Mouse (Mus musculus) liver, embryonic 11.5 days (tissue): Measurements from ENCODE around the gene Sdf4. TPM values are rescaled to one million over a fixed set of nuclear protein-coding genes. Genes with fewer than 3 reads are reported as not detected.

Experiments
- ATAC-seq: fragments of 200-750 bp; cut with Nextera tagmentation; replicated peaks from 2 replicates; pipeline ENCODE4 v1.8.0; 2017; ENCODE audit warnings: moderate number of reproducible peaks, mild to moderate bottlenecking, moderate TSS enrichment, moderate library complexity; ENCODE audit not compliant: low FRiP score
- DNase-seq: peaks from one replicate; pipeline ENCODE4 v3.0.0-alpha.2; 2017; ENCODE audit warnings: low spot score
- H3K27ac ChIP-seq: fragments of 300-500 bp; sonication (generic); 2 replicates; pipeline ENCODE4 v1.5.1; 2014; ENCODE audit warnings: mild to moderate bottlenecking, low read depth, low read length, control low read depth
- H3K27me3 ChIP-seq: fragments of 300-500 bp; sonication (generic); replicated peaks from 2 replicates; pipeline ENCODE4 v1.6.1; 2014; ENCODE audit warnings: low read length, mixed read lengths; ENCODE audit not compliant: control insufficient read depth, insufficient read depth
- H3K36me3 ChIP-seq: fragments of 300-500 bp; sonication (generic); 2 replicates; pipeline ENCODE4 v1.6.1; 2014; ENCODE audit warnings: mild to moderate bottlenecking, low read length, moderate library complexity, mixed read lengths; ENCODE audit not compliant: control insufficient read depth, insufficient read depth
- H3K4me1 ChIP-seq: fragments of 300-500 bp; sonication (generic); replicated peaks from 2 replicates; pipeline ENCODE4 v1.6.1; 2014; ENCODE audit warnings: low read length, mixed read lengths; ENCODE audit not compliant: control insufficient read depth, insufficient read depth
- H3K4me2 ChIP-seq: fragments of 300-500 bp; sonication (generic); 2 replicates; pipeline ENCODE4 v1.6.1; 2014; ENCODE audit warnings: mild to moderate bottlenecking, control low read depth, moderate library complexity
- H3K4me3 ChIP-seq: fragments of 300-500 bp; sonication (generic); 2 replicates; pipeline ENCODE4 v1.5.1; 2014; ENCODE audit warnings: low read depth, low read length, control low read depth
- H3K9ac ChIP-seq: fragments of 300-500 bp; sonication (generic); 2 replicates; pipeline ENCODE4 v1.6.1; 2014; ENCODE audit warnings: low read depth, low read length, control low read depth
- H3K9me3 ChIP-seq: fragments of 300-500 bp; sonication (generic); 2 replicates; pipeline ENCODE4 v1.6.1; 2016; ENCODE audit warnings: low read length, inconsistent platforms, mixed read lengths; ENCODE audit not compliant: control insufficient read depth
- whole genome bisulfite sequencing: fragments of 180-500 bp; shearing (Covaris S2); extraction: QIAGEN DNeasy Blood & Tissue Kit; methylation state at CpG from one replicate; pipeline ENCODE4 v1.1.7; 2014; 5-methylcytosine and 5-hydroxymethylcytosine counted together
- polyA plus RNA-seq: library from polyadenylated mRNA; unstranded; fragments of >200 nt; fragmentation: Nextera tagmentation; extraction: Ambion mirVana; gene quantifications from 2 replicates; pipeline ENCODE4 v1.2.1, GENCODE M21; 2014

Sdf4 gene
- polyA plus RNA-seq, 1 experiment from 2014 or later = 130 TPM

DNA sequence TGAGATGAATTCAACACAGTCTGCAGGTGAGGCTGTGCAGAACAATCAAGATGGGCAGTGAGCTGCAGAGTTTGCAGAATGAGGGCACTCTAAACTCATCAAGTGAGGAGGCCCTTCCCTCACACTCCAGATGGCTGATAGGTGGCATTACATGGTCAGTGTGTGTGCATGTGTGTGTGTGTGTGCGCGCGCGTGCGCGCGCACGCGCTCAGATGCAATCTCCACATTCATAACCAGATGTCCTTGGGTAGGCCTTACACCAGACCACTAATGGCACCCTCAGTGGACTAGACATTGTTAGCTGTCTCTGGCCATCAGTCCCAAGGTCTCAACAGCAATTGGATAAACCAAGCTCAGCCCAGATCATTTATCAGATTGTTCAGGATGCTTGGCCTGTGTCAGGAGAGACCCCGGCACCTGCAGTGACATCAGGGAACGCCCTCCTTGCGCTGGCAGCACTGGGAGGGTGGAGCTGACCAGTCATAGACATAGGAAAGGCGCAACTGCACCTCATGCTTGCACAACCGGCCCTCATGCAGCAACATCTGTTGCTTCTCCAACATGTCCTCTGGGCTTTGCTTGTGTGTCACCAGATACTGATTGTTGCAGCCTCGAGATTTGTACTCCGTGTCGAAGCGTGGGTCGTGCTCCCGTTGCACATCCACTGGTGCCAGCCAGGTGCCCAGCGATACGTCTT is 1.3 kb upstream of the Sdf4 start:
- H3K27me3 ChIP-seq = no peaks in the 10 kb centered on the region
- H3K9ac ChIP-seq = peak overlapping the region; percentile 87
- H3K27ac ChIP-seq = peak overlapping the region; percentile 93
- peak overlapping the region; percentile 100 for H3K4me2 ChIP-seq
- ATAC-seq (no peak; the same call in 1 of the 2 replicates), DNase-seq (peak; percentile 46)
- H3K9me3 ChIP-seq = no peaks in the 10 kb centered on the region
- peak overlapping the region; percentile 76 for H3K4me3 ChIP-seq
- peaks cover 56% of the 10 kb centered on the region for H3K4me1 ChIP-seq
- peaks cover 3% of the 10 kb centered on the region; the same call in 1 of the 2 replicates for H3K36me3 ChIP-seq
- WGBS = 74% methylated on average over 22 of the region's 22 CpGs

- ATAC-seq (peak; percentile 0; the same call in 1 of the 2 replicates), DNase-seq (no peak)
- peak overlapping the region; percentile 76 for H3K4me3 ChIP-seq
- WGBS = 22% methylated on average over 37 of the region's 37 CpGs
- H3K36me3 ChIP-seq = peaks cover 8% of the 10 kb centered on the region; the same call in 1 of the 2 replicates
- no peaks in the 10 kb centered on the region for H3K9me3 ChIP-seq
- H3K27me3 ChIP-seq = no peaks in the 10 kb centered on the region
- H3K9ac ChIP-seq = peak overlapping the region; percentile 87
- peak overlapping the region; percentile 100 for H3K4me2 ChIP-seq
- peak overlapping the region; percentile 93 for H3K27ac ChIP-seq
- peaks cover 56% of the 10 kb centered on the region for H3K4me1 ChIP-seq
Measured at GRCm38 (mm10) chr4:155991908-155992230, 803 bp upstream of the Sdf4 start.

DNA sequence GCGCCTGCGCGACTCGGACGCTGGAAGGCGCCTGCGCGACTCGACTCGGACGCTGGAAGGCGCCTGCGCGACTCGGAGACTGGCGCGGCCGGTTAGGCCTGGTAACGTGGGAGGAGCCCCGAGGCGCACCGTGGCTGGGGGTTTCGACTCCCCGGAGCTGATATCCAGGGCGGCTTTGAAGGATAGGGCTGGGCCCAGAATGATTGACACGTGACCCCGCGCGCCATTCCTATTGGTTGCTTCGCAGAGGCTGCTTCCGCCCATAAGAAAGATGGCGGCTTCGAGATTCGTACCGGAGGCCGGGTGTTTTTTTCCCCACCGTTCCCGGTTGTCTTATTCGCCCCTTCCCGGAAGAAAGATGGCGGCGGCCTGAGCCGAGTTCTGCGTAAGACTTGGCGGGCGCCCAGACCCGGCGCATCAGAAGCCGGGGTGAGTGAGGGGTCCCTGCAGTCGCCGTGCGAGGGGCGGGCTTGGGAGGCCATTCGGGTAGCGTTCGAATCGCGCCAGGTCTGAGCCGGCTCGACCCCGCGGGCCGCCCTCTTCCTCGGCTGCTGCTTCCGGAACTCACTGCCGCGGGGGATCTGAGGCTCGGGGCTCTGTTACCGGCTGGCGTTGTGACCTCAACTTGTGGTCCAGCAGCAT is 355 bp downstream of the Sdf4 start:
- under 1% methylated on average over 70 of the region's 70 CpGs for WGBS
- peak overlapping the region; percentile 100 for H3K4me2 ChIP-seq
- H3K27ac ChIP-seq = peak overlapping the region; percentile 88
- H3K27me3 ChIP-seq = no peaks in the 10 kb centered on the region
- DNase-seq = peak; percentile 96
- peak overlapping the region; percentile 85 for H3K9ac ChIP-seq
- H3K4me3 ChIP-seq = peak overlapping the region; percentile 76
- H3K4me1 ChIP-seq = peaks cover 52% of the 10 kb centered on the region
- ATAC-seq = peak; percentile 76
- peaks cover 15% of the 10 kb centered on the region; the same call in 1 of the 2 replicates for H3K36me3 ChIP-seq
- H3K9me3 ChIP-seq = no peaks in the 10 kb centered on the region

DNA sequence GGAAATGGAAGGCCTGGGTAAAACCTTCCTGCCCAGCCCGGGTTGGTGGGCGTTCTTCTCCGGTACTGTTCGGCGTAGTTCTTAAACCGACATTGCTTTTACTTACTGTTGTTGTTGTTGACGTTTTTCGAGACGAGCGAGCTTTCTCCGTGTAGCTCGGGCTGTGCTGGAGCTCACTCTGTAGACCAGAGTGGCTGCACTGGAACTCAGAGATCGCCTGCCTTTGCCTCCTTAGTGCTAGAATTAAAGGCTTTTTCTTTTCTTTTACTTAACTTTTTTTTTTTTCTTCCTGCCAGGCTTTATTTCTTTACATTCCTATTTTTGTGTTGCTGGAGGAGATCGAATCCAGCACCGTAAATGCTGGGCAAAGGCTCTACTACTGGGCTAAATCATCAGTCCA is 934 bp downstream of the Sdf4 start:
- DNase-seq = no peak
- 3% methylated on average over 15 of the region's 15 CpGs for WGBS

GRCm38 (mm10) chr4:156004109-156004508 is 11.4 kb downstream of the Sdf4 start:
- Histone ChIP-seq H3K4me3 (no peak overlapping the region), H3K27me3 (no peaks in the 10 kb centered on the region), H3K4me1 (no peaks in the 10 kb centered on the region), H3K9me3 (no peaks in the 10 kb centered on the region), H3K36me3 (peaks cover 51% of the 10 kb centered on the region), H3K27ac (no peak overlapping the region), H3K9ac (no peak overlapping the region), H3K4me2 (no peak overlapping the region)
- WGBS = 91% methylated on average over 3 of the region's 3 CpGs
- no peak for ATAC-seq
- no peak for DNase-seq

More for the DNA sequence above, 934 bp downstream of the Sdf4 start:
- Histone ChIP-seq H3K36me3 (peaks cover 21% of the 10 kb centered on the region; the same call in 1 of the 2 replicates), H3K27ac (peak overlapping the region; percentile 88), H3K4me3 (peak overlapping the region; percentile 76), H3K9me3 (no peaks in the 10 kb centered on the region), H3K27me3 (no peaks in the 10 kb centered on the region), H3K4me2 (peak overlapping the region; percentile 81), H3K9ac (peak overlapping the region; percentile 85), H3K4me1 (peaks cover 46% of the 10 kb centered on the region)
- no peak for ATAC-seq

DNA sequence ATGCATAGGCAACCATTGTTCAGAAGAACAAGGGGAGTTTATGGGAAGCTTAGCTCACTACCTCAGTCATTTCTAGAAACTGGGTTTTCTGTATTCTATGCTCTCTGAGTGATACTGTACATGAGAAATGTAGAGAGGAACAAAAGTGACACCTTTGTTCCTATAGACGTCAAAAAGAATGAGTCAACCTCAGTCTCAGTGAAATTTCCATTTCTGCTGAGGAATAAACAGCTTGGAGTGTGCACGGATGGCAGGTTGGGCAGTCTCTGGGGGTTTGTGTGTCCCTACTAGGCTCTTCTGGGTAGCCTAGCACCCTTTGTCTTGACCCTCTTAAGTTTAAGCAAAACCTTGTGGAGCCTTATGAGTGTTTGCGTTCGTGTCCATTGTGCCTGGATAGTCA is 15.7 kb downstream of the Sdf4 start:
- H3K4me1 ChIP-seq = no peaks in the 10 kb centered on the region
- ATAC-seq (no peak), DNase-seq (no peak)
- no peaks in the 10 kb centered on the region for H3K27me3 ChIP-seq
- H3K4me3 ChIP-seq = no peak overlapping the region
- H3K27ac ChIP-seq = no peak overlapping the region
- no peak overlapping the region for H3K4me2 ChIP-seq
- H3K36me3 ChIP-seq = peaks cover 46% of the 10 kb centered on the region
- 88% methylated on average over 4 of the region's 4 CpGs for WGBS
- no peaks in the 10 kb centered on the region for H3K9me3 ChIP-seq
- H3K9ac ChIP-seq = no peak overlapping the region

GRCm38 (mm10) chr4:156013637-156014036 is 21.0 kb downstream of the Sdf4 start, which contains the start of gene Tnfrsf4:
Tnfrsf4 (plus strand) TSS chr4:156013843.
- DNase-seq = no peak
- WGBS = 78% methylated on average over 8 of the region's 8 CpGs
- H3K4me3 ChIP-seq = no peak within 1 kb of the TSS
- H3K4me1 ChIP-seq = no peaks in the 10 kb centered on the region
- H3K9ac ChIP-seq = no peak within 1 kb of the TSS
- H3K27ac ChIP-seq = no peak within 1 kb of the TSS
- H3K9me3 ChIP-seq = no peaks in the 10 kb centered on the region
- H3K36me3 ChIP-seq = peaks cover 32% of the 10 kb centered on the region
- ATAC-seq = 0 out of 2 replicates have a peak, but pooled peaks have one; percentile 9
- H3K27me3 ChIP-seq = no peaks in the 10 kb centered on the region
- H3K4me2 ChIP-seq = no peak within 1 kb of the TSS

GRCm38 (mm10) chr4:156014436-156014835 is 21.8 kb downstream of the Sdf4 start:
- DNase-seq (no peak), ATAC-seq (peak; percentile 6; the same call in 1 of the 2 replicates)
- no peaks in the 10 kb centered on the region for H3K27me3 ChIP-seq
- H3K4me1 ChIP-seq = no peaks in the 10 kb centered on the region
- no peak overlapping the region for H3K4me2 ChIP-seq
- WGBS = 76% methylated on average over 2 of the region's 2 CpGs
- peaks cover 24% of the 10 kb centered on the region; the same call in 1 of the 2 replicates for H3K36me3 ChIP-seq
- no peak overlapping the region for H3K27ac ChIP-seq
- H3K9ac ChIP-seq = no peak overlapping the region
- no peaks in the 10 kb centered on the region for H3K9me3 ChIP-seq
- H3K4me3 ChIP-seq = no peak overlapping the region
